Mouse (Mus musculus) bone marrow macrophage, adult 2 months (primary cell): ENCODE results near the gene Dock1.

Experiments used
- CTCF ChIP-seq: IDR thresholded peaks from 2 replicates; pipeline ENCODE4 v1.5.1; 2012; ENCODE audit warnings: low read depth, mild to moderate bottlenecking, low read length, moderate library complexity
- POLR2A ChIP-seq: IDR thresholded peaks from 2 replicates; pipeline ENCODE4 v1.6.1; 2012; ENCODE audit warnings: mild to moderate bottlenecking, low read depth, low read length, borderline replicate concordance

- TF ChIP-seq CTCF (no peak), POLR2A (no peak)
These were observed 231.5 kb downstream of the Dock1 start for GRCm38 (mm10) chr7:134901992-134902391.
